Mouse (Mus musculus): ENCODE data around the gene Smarcd2.
A peak's percentile ranks its signal among the peaks of the same experiment; 100 is the strongest.
"Not testable (repeated sequence)": the region's sequence is repeated elsewhere in the genome, so short reads cannot be mapped to it uniquely, and the experiment has no call there.

Gene Smarcd2

GRCm38 (mm10) chr11:106249326-106249725 lies 23.4 kb downstream of the Smarcd2 start:
- no peak for DNase-seq (ENCODE audit: low read depth, low spot score)

GRCm38 (mm10) chr11:106246834-106247233 lies 25.9 kb downstream of the Smarcd2 start:
- no peak for DNase-seq (ENCODE audit: low read depth, low spot score)

- DNase-seq (ENCODE audit: low read depth, low spot score), result not testable (repeated sequence)
Measured at GRCm38 (mm10) chr11:106233978-106234377, 38.8 kb downstream of the Smarcd2 start.

GRCm38 (mm10) chr11:106220603-106221002 lies 52.2 kb downstream of the Smarcd2 start:
- no peak for DNase-seq (ENCODE audit: low read depth, low spot score)

- DNase-seq (ENCODE audit: low read depth, low spot score), result peak; percentile 90
Measured at GRCm38 (mm10) chr11:106216730-106217490, 55.9 kb downstream of the Smarcd2 start, which contains the start of gene Ddx42. Gene Ddx42 (plus strand): TSS chr11:106216926.

- peak; percentile 97 for DNase-seq (ENCODE audit: low read depth, low spot score)
Measured at GRCm38 (mm10) chr11:106215927-106216729, 56.6 kb downstream of the Smarcd2 start, which contains the start of gene Ccdc47. Gene Ccdc47 (minus strand): TSS chr11:106216344.

GRCm38 (mm10) chr11:106215450-106215859 lies 57.3 kb downstream of the Smarcd2 start:
- DNase-seq (ENCODE audit: low read depth, low spot score), result peak; percentile 21

- DNase-seq (ENCODE audit: low read depth, low spot score), result no peak
Measured at GRCm38 (mm10) chr11:106214856-106215255, 57.9 kb downstream of the Smarcd2 start.

All from c-Kit-negative CD71-positive TER-119-positive erythroid progenitor cells, embryonic 14.5 days (primary cell).